Mouse (Mus musculus) forebrain, embryonic 11.5 days (tissue): Measurements from ENCODE around the gene Thbs4. TPM values are rescaled to one million over a fixed set of nuclear protein-coding genes. Genes with fewer than 3 reads are reported as not detected.

ENCODE experiments used
- ATAC-seq: fragments of 200-750 bp; cut with Nextera tagmentation; replicated peaks from 2 replicates; pipeline ENCODE4 v1.8.0; 2017; ENCODE audit warnings: moderate TSS enrichment; ENCODE audit not compliant: low FRiP score
- DNase-seq: peaks from one replicate; pipeline ENCODE4 v3.0.0-alpha.2; 2017; ENCODE audit warnings: low spot score
- H3K27ac ChIP-seq: fragments of 300-500 bp; sonication (generic); 2 replicates; pipeline ENCODE4 v1.5.1; 2014; ENCODE audit warnings: low read depth, low read length
- H3K27me3 ChIP-seq: fragments of 300-500 bp; sonication (generic); 2 replicates; pipeline ENCODE4 v1.6.1; 2014; ENCODE audit warnings: mild to moderate bottlenecking, low read length, mixed read lengths; ENCODE audit not compliant: control insufficient read depth, insufficient read depth
- H3K36me3 ChIP-seq: fragments of 300-500 bp; sonication (generic); 2 replicates; pipeline ENCODE4 v1.6.1; 2014; ENCODE audit warnings: mild to moderate bottlenecking, low read length, moderate library complexity, mixed read lengths; ENCODE audit not compliant: control insufficient read depth, insufficient read depth
- H3K4me1 ChIP-seq: fragments of 300-500 bp; sonication (generic); replicated peaks from 2 replicates; pipeline ENCODE4 v1.6.1; 2014; ENCODE audit warnings: low read length, mixed read lengths; ENCODE audit not compliant: control insufficient read depth, insufficient read depth
- H3K4me2 ChIP-seq: fragments of 300-500 bp; sonication (generic); 2 replicates; pipeline ENCODE4 v1.6.1; 2014; ENCODE audit warnings: low read depth, mild to moderate bottlenecking, low read length, moderate library complexity, mixed read lengths; ENCODE audit not compliant: severe bottlenecking
- H3K4me3 ChIP-seq: fragments of 300-500 bp; sonication (generic); 2 replicates; pipeline ENCODE4 v1.5.1; 2014; ENCODE audit warnings: low read depth, low read length
- H3K9ac ChIP-seq: fragments of 300-500 bp; sonication (generic); 2 replicates; pipeline ENCODE4 v1.6.1; 2014; ENCODE audit warnings: low read length
- H3K9me3 ChIP-seq: fragments of 300-500 bp; sonication (generic); 2 replicates; pipeline ENCODE4 v1.6.1; 2016; ENCODE audit warnings: low read length, mixed read lengths; ENCODE audit not compliant: control insufficient read depth
- WGBS: fragments of 180-500 bp; shearing (Covaris S2); extraction: QIAGEN DNeasy Blood & Tissue Kit; methylation state at CpG from one replicate; pipeline ENCODE4 v1.1.7; 2014; 5-methylcytosine and 5-hydroxymethylcytosine counted together
- polyA plus RNA-seq: library from polyadenylated mRNA; unstranded; fragments of >200 nt; fragmentation: Nextera tagmentation; extraction: Ambion mirVana; gene quantifications from 2 replicates; pipeline ENCODE4 v1.2.1, GENCODE M21; 2014

Thbs4 gene
- polyA plus RNA-seq, 1 experiment from 2014 or later = 1.8 TPM

GRCm38 (mm10) chr13:92753676-92754075 is 40.9 kb downstream of the Thbs4 start:
- Histone ChIP-seq H3K27ac (no peak overlapping the region), H3K9me3 (no peaks in the 10 kb centered on the region), H3K36me3 (no peaks in the 10 kb centered on the region), H3K9ac (no peak overlapping the region), H3K4me1 (peaks cover 3% of the 10 kb centered on the region; the same call in 1 of the 2 replicates), H3K4me2 (no peak overlapping the region), H3K4me3 (no peak overlapping the region), H3K27me3 (no peaks in the 10 kb centered on the region)
- WGBS = 92% methylated on average over 8 of the region's 8 CpGs
- no peak for ATAC-seq
- no peak for DNase-seq

- H3K27me3 ChIP-seq = no peaks in the 10 kb centered on the region
- H3K9me3 ChIP-seq = no peaks in the 10 kb centered on the region
- DNase-seq (peak; percentile 92), ATAC-seq (peak; percentile 80)
- H3K27ac ChIP-seq = peak overlapping the region; percentile 20; the same call in 1 of the 2 replicates
- no peak overlapping the region for H3K9ac ChIP-seq
- no peaks in the 10 kb centered on the region for H3K36me3 ChIP-seq
- 64% methylated on average over 21 of the region's 21 CpGs for WGBS
- H3K4me1 ChIP-seq = peaks cover 3% of the 10 kb centered on the region; the same call in 1 of the 2 replicates
- no peak overlapping the region for H3K4me2 ChIP-seq
- H3K4me3 ChIP-seq = no peak overlapping the region
These were observed 42.7 kb downstream of the Thbs4 start for GRCm38 (mm10) chr13:92751726-92752565.

GRCm38 (mm10) chr13:92750976-92751518 is 43.6 kb downstream of the Thbs4 start:
- no peak overlapping the region for H3K4me2 ChIP-seq
- peak; percentile 72 for ATAC-seq
- DNase-seq = peak; percentile 82
- 21% methylated on average over 7 of the region's 7 CpGs for WGBS
- H3K36me3 ChIP-seq = no peaks in the 10 kb centered on the region
- H3K4me3 ChIP-seq = no peak overlapping the region
- H3K27ac ChIP-seq = no peak overlapping the region
- H3K9ac ChIP-seq = no peak overlapping the region
- no peaks in the 10 kb centered on the region for H3K9me3 ChIP-seq
- H3K4me1 ChIP-seq = peaks cover 3% of the 10 kb centered on the region; the same call in 1 of the 2 replicates
- no peaks in the 10 kb centered on the region for H3K27me3 ChIP-seq

- no peak overlapping the region for H3K4me2 ChIP-seq
- H3K9me3 ChIP-seq = no peaks in the 10 kb centered on the region
- DNase-seq (no peak), ATAC-seq (no peak)
- H3K27me3 ChIP-seq = no peaks in the 10 kb centered on the region
- H3K4me3 ChIP-seq = no peak overlapping the region
- 78% methylated on average over 5 of the region's 5 CpGs for WGBS
- H3K36me3 ChIP-seq = no peaks in the 10 kb centered on the region
- no peak overlapping the region for H3K9ac ChIP-seq
- no peak overlapping the region for H3K27ac ChIP-seq
- H3K4me1 ChIP-seq = no peaks in the 10 kb centered on the region
These were observed 51.3 kb downstream of the Thbs4 start for GRCm38 (mm10) chr13:92743337-92743736.

- no peaks in the 10 kb centered on the region for H3K36me3 ChIP-seq
- H3K9ac ChIP-seq = no peak overlapping the region
- H3K4me3 ChIP-seq = no peak overlapping the region
- no peak for DNase-seq
- WGBS = 93% methylated on average over 4 of the region's 4 CpGs
- H3K27ac ChIP-seq = no peak overlapping the region
- no peaks in the 10 kb centered on the region for H3K4me1 ChIP-seq
- no peaks in the 10 kb centered on the region for H3K27me3 ChIP-seq
- H3K9me3 ChIP-seq = no peaks in the 10 kb centered on the region
- no peak for ATAC-seq
- H3K4me2 ChIP-seq = no peak overlapping the region
These were observed 51.7 kb downstream of the Thbs4 start for GRCm38 (mm10) chr13:92742886-92743285.

- Histone ChIP-seq H3K36me3 (no peaks in the 10 kb centered on the region), H3K4me3 (no peak overlapping the region), H3K9ac (no peak overlapping the region), H3K27ac (no peak overlapping the region), H3K4me2 (no peak overlapping the region), H3K4me1 (no peaks in the 10 kb centered on the region), H3K27me3 (no peaks in the 10 kb centered on the region), H3K9me3 (no peaks in the 10 kb centered on the region)
- ATAC-seq (peak; percentile 57; the same call in 1 of the 2 replicates), DNase-seq (peak; percentile 56)
- 16% methylated on average over 2 of the region's 2 CpGs for WGBS
These were observed 53.8 kb downstream of the Thbs4 start for GRCm38 (mm10) chr13:92740671-92741270.

GRCm38 (mm10) chr13:92739858-92740257 is 54.8 kb downstream of the Thbs4 start:
- no peak overlapping the region for H3K27ac ChIP-seq
- no peak overlapping the region for H3K9ac ChIP-seq
- no peaks in the 10 kb centered on the region for H3K27me3 ChIP-seq
- peak; percentile 30 for DNase-seq
- no peaks in the 10 kb centered on the region for H3K9me3 ChIP-seq
- WGBS = 87% methylated on average over 3 of the region's 3 CpGs
- no peak for ATAC-seq
- H3K36me3 ChIP-seq = no peaks in the 10 kb centered on the region
- no peak overlapping the region for H3K4me2 ChIP-seq
- H3K4me3 ChIP-seq = no peak overlapping the region
- no peaks in the 10 kb centered on the region for H3K4me1 ChIP-seq

GRCm38 (mm10) chr13:92738821-92739220 is 55.8 kb downstream of the Thbs4 start:
- ATAC-seq (no peak), DNase-seq (peak; percentile 44)

More at GRCm38 (mm10) chr13:92738821-92739220, 55.8 kb downstream of the Thbs4 start:
- Histone ChIP-seq H3K27ac (no peak overlapping the region), H3K27me3 (no peaks in the 10 kb centered on the region), H3K9ac (no peak overlapping the region), H3K4me3 (no peak overlapping the region), H3K4me2 (no peak overlapping the region), H3K9me3 (no peaks in the 10 kb centered on the region), H3K36me3 (no peaks in the 10 kb centered on the region), H3K4me1 (no peaks in the 10 kb centered on the region)
- WGBS = 90% methylated on average over 3 of the region's 3 CpGs
